Mouse (Mus musculus) central nervous system, embryonic 18 days (tissue): ENCODE data around the gene Dhx36. TPM values are rescaled to one million over a fixed set of nuclear protein-coding genes. Genes with fewer than 3 reads are reported as not detected.

Experiments
- polyA plus RNA-seq: library from polyadenylated mRNA; depleted of rRNA; stranded (reverse); fragments of >200 nt; gene quantifications from 2 replicates; pipeline ENCODE4 v1.2.3, GENCODE M21; 2012; rRNA removed

Dhx36 gene
- polyA plus RNA-seq: 54.2 and 58.1 TPM in 2 replicates

GRCm38 (mm10) chr3:62506488-62507205 is at the start of gene Dhx36:
Dhx36 (minus strand) TSS chr3:62507004.

Other genes with a start within 250 kb of the Dhx36 start
- 11.6 and 12.3 TPM in 2 replicates for gene Arhgef26, start 168.7 kb downstream of the Dhx36 start, polyA plus RNA-seq
- 3.8 and 4.9 TPM in 2 replicates for gene Gpr149, start 98.1 kb upstream of the Dhx36 start, polyA plus RNA-seq